Mouse (Mus musculus): ENCODE measurements around the gene Scg3. TPM values are rescaled to one million over a fixed set of nuclear protein-coding genes. Genes with fewer than 3 reads are reported as not detected.
"Not testable (repeated sequence)": the region's sequence is repeated elsewhere in the genome, so short reads cannot be mapped to it uniquely, and the experiment has no call there.

Scg3 gene
- total RNA-seq, 2 experiments from 2014 or later, result 22.3 to 23.3 TPM

DNA sequence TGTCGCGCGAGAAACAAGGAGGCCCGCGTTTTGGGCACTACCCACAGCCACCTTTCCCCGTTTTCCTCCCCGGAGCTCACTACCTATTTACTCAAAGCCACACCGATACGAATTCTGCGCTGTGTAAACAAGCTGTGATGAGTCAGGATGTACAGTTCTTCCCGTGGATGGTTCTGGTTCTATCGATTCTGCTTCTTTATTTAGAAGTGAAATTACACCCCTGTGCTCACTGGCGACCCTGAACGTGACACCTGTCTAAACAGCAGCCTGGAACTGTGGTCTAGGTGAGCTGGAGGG, 57.6 kb downstream of the Scg3 start:
- DNase-seq, result no peak

GRCm38 (mm10) chr9:75625556-75626307, 58.1 kb downstream of the Scg3 start, which contains the start of gene Lysmd2:
Gene Lysmd2 (plus strand): TSS chr9:75625741.
- DNase-seq, result peak; percentile 89

DNA sequence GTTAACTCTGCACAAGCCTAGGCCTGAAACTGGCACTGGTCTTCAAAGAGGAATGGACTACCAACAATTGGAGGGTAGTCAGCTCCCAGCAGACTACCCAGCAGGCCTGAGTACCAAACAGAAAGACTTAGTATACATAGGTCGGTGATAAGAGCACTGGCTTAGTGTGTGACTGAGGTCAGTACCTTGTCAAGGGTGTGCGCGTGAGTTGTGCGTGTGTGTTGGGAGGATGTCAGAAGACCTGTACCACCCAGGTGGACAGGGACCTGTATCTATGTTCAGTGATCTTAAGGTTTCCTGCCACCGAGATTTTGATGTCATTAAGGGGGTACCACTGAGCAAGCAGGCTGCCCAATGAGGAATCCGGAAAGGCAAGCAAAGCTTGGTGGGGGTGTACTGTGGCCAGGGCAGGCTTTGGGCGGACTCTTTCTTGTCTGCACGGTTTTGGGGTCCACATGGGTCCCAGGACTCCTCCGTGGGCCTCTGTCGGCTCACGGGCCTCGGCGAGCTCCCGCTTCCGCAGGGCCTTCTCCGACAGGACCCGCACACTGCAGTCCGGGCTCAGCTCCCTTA, 58.8 kb downstream of the Scg3 start:
- no peak for DNase-seq

DNA sequence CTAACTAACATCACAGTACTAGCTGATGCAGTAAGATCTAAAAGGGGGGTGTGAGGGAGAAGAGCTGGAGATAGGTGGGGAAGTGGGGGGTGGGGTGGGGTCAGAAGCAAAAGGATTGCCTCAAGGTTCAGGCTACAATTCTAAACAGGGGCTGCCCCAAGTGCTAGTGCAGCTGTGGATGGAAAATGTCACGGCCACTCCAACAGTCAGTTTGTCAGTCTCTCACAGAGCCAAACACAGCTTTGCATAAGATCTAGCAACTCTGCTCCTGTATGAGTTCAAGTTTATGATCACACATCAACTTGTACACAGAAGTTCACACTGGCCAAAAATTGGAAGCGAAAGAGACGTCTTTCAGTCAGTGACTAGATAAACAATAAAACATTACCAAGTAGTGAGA, 62.4 kb downstream of the Scg3 start:
- no peak for DNase-seq

- DNase-seq, result not testable (repeated sequence)
Observed at GRCm38 (mm10) chr9:75619761-75620160, 64.1 kb downstream of the Scg3 start.

DNA sequence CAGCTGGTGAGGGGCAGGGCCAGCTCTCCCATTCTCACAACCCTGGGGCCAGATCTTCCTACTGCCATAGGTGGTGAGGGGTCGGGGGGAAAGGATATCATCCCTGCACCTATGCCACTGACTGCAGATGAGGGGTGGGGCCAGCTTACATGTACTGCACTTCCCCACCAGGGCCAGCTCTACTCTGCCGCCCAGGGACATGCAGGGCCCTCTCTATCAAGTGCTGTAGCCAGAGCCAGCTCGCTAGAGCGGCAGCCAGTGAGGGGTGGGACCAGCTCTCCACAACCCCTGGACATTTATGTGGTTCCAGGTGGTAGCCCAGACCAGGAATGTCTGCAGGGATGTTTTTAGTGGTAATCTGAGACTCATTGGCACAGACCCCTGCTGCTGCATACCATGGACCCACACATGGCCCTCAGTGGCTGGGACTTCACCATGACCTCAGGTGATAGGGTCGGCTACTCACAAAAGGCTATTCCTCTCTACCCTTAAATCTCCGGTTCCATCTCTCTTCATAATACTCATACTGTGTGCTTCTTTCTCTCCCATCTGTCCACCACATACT, 64.9 kb downstream of the Scg3 start:
- DNase-seq, result no peak

DNA sequence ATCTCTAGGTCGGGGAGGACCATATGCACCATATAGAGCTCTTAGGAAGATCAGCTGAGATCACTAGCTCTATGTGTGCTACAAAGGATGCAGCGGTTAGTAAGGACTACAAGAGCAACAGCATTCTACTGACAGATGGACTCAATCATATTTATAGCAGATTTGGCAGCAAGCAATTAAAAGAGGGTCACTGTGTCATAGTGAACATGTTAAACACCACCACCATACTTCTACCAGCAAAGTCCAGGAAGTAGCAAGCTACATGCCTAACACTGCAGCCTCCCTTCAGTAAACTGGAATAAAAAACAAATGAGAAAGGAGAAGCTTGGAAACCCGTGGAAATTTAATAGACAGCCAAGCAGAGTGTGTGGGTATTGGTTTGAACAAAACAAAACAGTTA, 67.3 kb downstream of the Scg3 start:
- DNase-seq, result no peak

DNA sequence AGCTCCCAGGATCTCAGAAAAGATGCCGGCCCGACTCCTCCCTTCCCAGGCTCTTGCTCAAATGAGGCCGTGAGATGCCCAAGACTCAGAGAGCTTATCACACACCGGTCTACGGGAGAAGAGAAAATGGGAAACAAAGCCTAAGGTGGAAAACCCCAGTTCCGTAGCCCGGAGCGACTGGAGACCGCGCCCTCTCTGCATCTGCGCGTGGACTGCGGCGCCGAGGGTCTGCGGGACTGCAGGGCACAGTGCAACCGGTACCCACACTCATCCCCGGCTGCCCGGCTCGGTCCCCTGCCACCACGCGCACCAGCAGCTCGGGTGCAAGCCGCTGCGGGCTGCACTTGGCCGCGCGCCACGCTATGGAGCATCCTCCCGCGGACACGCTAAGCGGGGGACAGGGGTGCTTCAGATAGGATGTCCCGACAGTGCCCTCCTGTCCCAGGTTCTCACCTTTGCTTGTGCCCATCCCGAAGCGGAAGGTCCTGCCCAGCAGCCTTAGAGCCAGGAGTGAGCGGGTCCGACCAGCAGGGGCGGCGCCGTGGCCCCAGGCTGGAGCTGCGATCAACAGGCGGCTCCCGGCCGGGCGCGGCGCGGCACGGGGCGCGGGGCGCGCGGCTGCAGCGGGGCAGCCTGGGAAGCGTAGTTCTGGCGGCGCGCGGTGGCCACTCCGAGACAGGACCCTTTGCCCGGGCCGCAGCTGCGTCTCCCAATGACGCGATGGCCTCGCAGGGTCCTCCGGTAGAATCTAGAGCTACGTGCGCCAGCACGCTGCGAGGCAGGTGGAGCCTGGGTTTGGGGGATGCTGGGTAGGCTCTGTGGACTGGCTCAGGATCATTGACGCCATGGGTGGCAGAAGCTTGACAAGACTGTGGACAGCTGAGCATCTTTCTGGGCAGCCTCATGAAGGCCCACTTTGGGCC, 73.0 kb downstream of the Scg3 start, which contains the start of gene Tmod2:
Gene Tmod2 (minus strand): TSS at position 755 of the 923 bp plus-strand sequence.
- DNase-seq, result peak; percentile 68

DNA sequence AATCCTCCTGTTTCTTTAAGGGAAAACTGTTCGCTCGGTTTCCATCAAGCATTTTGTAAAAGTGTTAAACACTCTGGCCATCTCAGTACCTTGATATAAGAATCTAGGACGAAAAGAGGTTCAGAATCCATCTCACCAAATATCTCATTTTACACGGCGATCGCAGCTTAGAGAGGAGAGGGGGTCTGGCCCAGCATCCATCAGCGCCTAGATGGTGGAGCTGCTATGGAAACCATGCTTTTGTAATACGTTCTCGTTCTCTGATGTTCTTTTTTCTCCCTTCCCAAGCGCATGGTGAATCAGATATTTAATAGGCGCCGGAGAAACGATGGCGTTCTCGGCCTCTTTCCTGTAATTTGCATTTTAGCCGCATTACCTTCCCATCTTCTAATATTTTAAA, 73.9 kb downstream of the Scg3 start:
- DNase-seq, result no peak

DNA sequence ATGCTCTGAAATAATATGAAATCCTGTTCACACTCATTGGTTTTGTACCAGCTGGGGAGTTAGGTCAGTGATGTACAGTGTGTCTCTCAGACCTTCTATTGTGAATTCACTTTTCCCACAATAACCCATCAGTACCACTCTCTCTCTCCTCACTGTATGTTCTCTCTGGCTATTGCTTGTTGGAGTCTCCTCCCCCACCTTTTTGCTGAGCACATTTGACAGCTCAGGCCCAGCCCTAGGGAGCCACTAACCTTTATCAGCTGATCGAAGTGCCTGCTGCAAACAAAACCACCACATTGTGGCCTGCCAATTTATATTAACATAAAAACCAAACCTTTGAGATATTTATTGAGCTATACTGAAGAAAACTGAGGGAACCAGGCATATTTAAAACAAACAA, 74.4 kb downstream of the Scg3 start:
- no peak for DNase-seq

DNA sequence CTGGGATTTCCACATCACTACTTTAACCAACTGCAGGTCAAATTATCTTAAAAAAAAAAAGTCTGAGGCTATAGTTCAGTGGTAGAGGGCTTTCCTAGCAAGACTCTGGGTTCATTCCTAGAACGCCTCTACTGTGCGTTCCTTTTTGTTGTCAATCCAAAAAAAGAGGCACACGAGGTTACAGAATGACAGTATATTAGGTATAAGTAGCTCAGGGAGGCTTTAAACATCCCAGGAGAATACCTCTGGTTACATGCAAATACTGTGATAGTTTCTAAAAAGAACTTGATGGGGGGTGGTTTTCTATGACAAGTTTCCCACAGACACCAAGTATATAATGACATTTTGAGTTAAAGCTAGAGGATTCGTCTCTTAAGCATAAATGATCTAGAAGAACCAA, 76.4 kb downstream of the Scg3 start:
- no peak for DNase-seq

DNA sequence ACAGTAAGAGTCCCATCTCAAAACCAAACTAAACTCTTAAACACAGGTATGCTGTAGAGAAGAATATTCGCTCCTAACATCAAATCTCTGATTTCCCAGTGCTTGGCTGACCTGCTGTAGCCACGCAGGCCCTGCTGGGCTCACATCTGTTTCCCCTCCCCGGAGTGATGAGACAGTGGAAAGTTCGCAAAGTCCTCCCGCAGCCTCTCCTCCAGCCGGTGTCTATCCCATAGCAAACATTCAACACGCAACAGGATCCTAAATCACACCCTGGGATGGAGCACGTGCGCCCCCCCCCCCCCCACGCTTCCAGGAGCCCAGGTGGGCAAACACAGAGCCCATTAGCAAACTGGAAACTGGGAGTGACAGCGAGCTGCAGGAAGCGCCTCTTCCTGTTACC, 82.3 kb downstream of the Scg3 start:
- no peak for DNase-seq

GRCm38 (mm10) chr9:75600166-75600934, 83.5 kb downstream of the Scg3 start:
- DNase-seq, result peak; percentile 18

DNA sequence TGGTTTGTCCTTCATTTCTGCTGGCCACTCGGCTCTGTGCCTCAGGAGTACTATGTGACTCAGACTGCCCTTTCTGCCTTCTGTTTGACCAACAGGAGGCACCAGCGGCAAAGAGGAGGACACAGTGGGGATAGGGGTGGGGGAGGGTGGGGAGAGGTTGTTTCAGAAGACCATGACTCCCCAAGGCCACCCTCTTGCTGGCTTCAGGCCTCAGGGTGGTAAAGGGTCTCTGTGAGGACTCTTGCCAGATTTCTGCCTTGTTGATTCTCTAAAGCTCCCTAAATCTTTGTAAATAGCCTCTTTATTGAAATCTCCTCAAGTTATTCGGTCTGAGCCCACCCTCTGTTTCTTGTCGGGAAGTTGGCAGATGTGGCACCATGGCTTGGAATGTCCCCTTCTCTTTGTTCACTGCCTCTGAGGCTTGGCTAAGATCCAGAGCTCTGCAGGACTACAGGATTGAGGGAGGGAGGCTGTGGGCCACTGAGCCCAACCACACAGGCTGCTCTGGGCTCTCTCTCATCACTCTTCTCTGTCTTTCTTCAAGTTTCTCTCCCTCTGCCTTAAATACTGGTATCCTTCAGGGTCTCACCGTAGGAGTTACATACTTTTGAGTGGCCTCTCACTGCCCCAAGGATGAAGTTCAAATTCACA, 84.5 kb downstream of the Scg3 start:
- DNase-seq, result peak; percentile 13

DNA sequence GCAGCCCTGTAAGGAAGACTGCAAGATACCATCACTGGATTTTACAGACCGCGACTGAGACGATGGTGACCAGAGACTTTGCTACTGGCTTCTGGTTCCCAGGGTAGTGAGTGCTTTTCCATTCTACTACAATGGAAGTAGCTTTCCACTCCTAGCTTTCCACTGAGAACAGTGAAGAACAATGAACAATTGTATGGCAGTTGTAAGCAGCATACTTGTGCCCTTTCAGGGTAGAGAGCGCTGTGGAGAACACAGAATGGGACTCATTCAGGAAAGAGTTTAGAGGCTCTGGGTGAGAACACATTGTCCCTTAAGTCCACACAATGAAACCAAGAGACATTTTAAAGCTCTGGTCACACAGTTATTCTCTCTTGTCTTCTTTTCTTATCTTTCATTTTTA, 86.3 kb downstream of the Scg3 start:
- DNase-seq, result no peak

DNA sequence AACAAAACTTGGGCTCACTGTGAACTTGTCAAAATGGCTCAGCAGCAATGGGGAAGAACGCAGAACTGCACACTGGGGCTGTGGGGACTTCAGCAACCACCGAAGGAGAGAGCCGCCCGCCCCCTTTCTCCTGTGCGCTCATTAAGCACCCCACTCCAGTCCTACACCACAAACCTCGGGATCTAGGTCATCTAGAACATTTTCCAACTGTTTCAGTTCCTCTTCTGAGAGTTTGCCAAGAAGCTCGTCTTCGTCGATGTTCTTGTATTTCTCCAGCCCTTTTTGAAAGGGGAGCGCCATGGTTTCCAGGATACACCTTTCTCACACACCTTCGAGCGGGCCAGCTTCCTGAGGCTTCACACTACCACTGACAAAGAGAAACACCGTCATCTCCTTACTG, 86.8 kb downstream of the Scg3 start:
- no peak for DNase-seq

- DNase-seq, result no peak
Observed at GRCm38 (mm10) chr9:75593481-75593880, 90.4 kb downstream of the Scg3 start.
